8 mouse cellular contexts compared by ENCODE assay signal in genomic region chr9:44319887-44320798, GRCm38 (mm10). TPM values are rescaled to one million over a fixed set of nuclear protein-coding genes. Genes with fewer than 3 reads are reported as not detected.
A peak's percentile ranks its signal among the peaks of the same experiment; 100 is the strongest.
DNase-seq lines count a peak whose midpoint lies in the region; ATAC-seq lines count a peak whose summit lies in the region.

Gene C2cd2l, minus strand, starts transcription at chr9:44320285.

- peaks cover 10% of the 10 kb centered on the region for H3K36me3 ChIP-seq in hindbrain, embryonic 15.5 days

- H3K27ac ChIP-seq in hindbrain, embryonic 15.5 days (replicated peaks), result peak within 1 kb of the TSS; percentile 77

- peak within 1 kb of the TSS; percentile 100 for H3K4me3 ChIP-seq in hindbrain, embryonic 15.5 days

- DNase-seq in R1 (ENCODE audit: low read depth, low spot score), result peak; percentile 98
- peak; percentile 85 to 91 for DNase-seq in cerebellum, postnatal 36 days
- peak; percentile 81 to 93 for DNase-seq in frontal cortex, postnatal 36 days (ENCODE audit: low spot score in 2 of 2)
- peak; percentile 91 for DNase-seq in left cerebral cortex, adult 11 months (ENCODE audit: low spot score)
- DNase-seq in lung, postnatal 4 days, result peak; percentile 91 to 94
- DNase-seq in right cerebral cortex, adult 18-20 months, result peak; percentile 96
- peak; percentile 62 for DNase-seq in urinary bladder, postnatal 10 days (ENCODE audit: low spot score)

- H3K9me3 ChIP-seq in hindbrain, embryonic 15.5 days, result no peaks in the 10 kb centered on the region

- peak within 1 kb of the TSS; percentile 86 for H3K4me2 ChIP-seq in hindbrain, embryonic 15.5 days

- H3K4me1 ChIP-seq in hindbrain, embryonic 15.5 days (replicated peaks), result peaks cover 33% of the 10 kb centered on the region

- peak within 1 kb of the TSS; percentile 99 for H3K9ac ChIP-seq in hindbrain, embryonic 15.5 days

- peak; percentile 98 for ATAC-seq in hindbrain, embryonic 15.5 days (ENCODE audit: low FRiP score, low read depth)

- no peaks in the 10 kb centered on the region for H3K27me3 ChIP-seq in hindbrain, embryonic 15.5 days

- under 1% methylated on average over 67 of the region's 67 CpGs for WGBS in hindbrain, embryonic 15.5 days

RNA-seq across cellular contexts. Expression of gene C2cd2l, which starts in this region (rescaled TPM):
- polyA plus RNA-seq in hindbrain, embryonic 15.5 days (2015; fragmentation: Nextera tagmentation; extraction: Ambion mirVana), result 28.7 and 29.3 TPM in 2 replicates

Comparison
In these comparisons a context has a peak if more than half of its experiments do, and no peak if none do; other contexts are left out.
1. Peak in every context shown above with its lines: DNase-seq, ATAC-seq, H3K4me3 ChIP-seq and H3K27ac ChIP-seq.